Mouse (Mus musculus) limb, embryonic 12.5 days (tissue): ENCODE results near the gene Chrna10. TPM values are rescaled to one million over a fixed set of nuclear protein-coding genes. Genes with fewer than 3 reads are reported as not detected.

Experiments
- ATAC-seq: fragments of 200-750 bp; cut with Nextera tagmentation; 2 replicates; pipeline ENCODE4 v1.8.0; 2017; ENCODE audit warnings: low read depth, moderate TSS enrichment; ENCODE audit not compliant: insufficient number of reproducible peaks, insufficient read depth, low FRiP score, low TSS enrichment
- H3K27ac ChIP-seq: fragments of 300-500 bp; sonication (generic); 2 replicates; pipeline ENCODE4 v1.5.1; 2016; ENCODE audit warnings: mild to moderate bottlenecking, moderate library complexity
- H3K27me3 ChIP-seq: fragments of 300-500 bp; sonication (generic); 2 replicates; pipeline ENCODE4 v1.6.1; 2016; ENCODE audit warnings: mild to moderate bottlenecking, moderate library complexity
- H3K36me3 ChIP-seq: fragments of 300-500 bp; sonication (generic); 2 replicates; pipeline ENCODE4 v1.6.1; 2016; ENCODE audit warnings: mild to moderate bottlenecking, moderate library complexity
- H3K4me1 ChIP-seq: fragments of 300-500 bp; sonication (generic); replicated peaks from 2 replicates; pipeline ENCODE4 v1.6.1; 2016
- H3K4me2 ChIP-seq: fragments of 300-500 bp; sonication (generic); 2 replicates; pipeline ENCODE4 v1.6.1; 2016; ENCODE audit warnings: mild to moderate bottlenecking, moderate library complexity
- H3K4me3 ChIP-seq: fragments of 300-500 bp; sonication (generic); replicated peaks from 2 replicates; pipeline ENCODE4 v1.5.1; 2016; ENCODE audit warnings: mild to moderate bottlenecking
- H3K9ac ChIP-seq: fragments of 300-500 bp; sonication (generic); replicated peaks from 2 replicates; pipeline ENCODE4 v1.6.1; 2016; ENCODE audit warnings: mild to moderate bottlenecking, moderate library complexity
- H3K9me3 ChIP-seq: fragments of 300-500 bp; sonication (generic); 2 replicates; pipeline ENCODE4 v1.6.1; 2016; ENCODE audit warnings: mild to moderate bottlenecking, moderate library complexity
- WGBS: fragments of 180-500 bp; shearing (Covaris S2); methylation state at CpG from one replicate; pipeline ENCODE4 v1.1.7; 2016; 5-methylcytosine and 5-hydroxymethylcytosine counted together
- polyA plus RNA-seq: library from polyadenylated mRNA; unstranded; fragments of >200 nt; fragmentation: Nextera tagmentation; extraction: Ambion mirVana; gene quantifications from 2 replicates; pipeline ENCODE4 v1.2.1, GENCODE M21; 2016

Chrna10 gene
- polyA plus RNA-seq, result not detected in 2 replicates

DNA sequence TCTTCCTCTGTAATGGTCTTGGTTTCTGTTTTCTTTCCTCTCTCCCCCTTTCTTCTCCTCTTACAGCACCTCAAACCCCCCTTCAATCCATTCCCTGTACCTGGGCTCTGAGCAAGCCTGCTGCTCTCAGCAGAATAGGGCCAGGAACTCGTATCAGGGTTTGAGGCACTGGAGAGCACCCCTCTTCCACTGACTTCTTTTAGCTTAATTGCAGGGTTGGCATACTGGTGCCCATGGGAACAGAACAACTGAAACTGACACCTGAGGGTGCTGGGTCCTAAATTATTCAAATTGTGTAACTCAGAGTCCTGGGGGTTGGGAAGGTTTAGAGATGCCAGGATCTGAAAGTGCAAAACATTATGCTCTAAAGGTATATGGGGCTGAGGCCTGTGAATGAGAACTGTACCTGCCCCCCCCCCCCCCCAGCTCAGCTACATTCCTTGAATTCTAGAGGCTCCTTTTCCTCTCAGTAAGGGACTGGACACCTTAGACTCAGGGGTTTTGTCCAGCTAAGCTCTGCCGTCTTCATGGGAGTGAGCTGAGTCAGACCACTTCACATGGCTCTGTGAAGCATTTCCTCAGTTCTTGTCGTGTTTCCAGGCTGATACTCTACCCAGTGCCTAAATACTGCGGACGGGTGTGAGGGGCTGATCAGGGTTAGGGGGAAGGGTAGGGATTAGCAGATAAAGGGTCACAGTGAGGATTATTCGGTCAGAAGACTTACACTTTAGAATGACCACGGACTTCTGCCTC, at the start of gene Chrna10:
Gene Chrna10, minus strand, starts transcription at position 250 of the 753 bp plus-strand sequence.
- H3K4me2 ChIP-seq, result no peak within 1 kb of the TSS
- no peak within 1 kb of the TSS for H3K9ac ChIP-seq
- no peak within 1 kb of the TSS for H3K4me3 ChIP-seq
- H3K36me3 ChIP-seq, result peaks cover 37% of the 10 kb centered on the region
- H3K27me3 ChIP-seq, result no peaks in the 10 kb centered on the region
- no peaks in the 10 kb centered on the region for H3K9me3 ChIP-seq
- no peaks in the 10 kb centered on the region for H3K4me1 ChIP-seq
- H3K27ac ChIP-seq, result no peak within 1 kb of the TSS
- ATAC-seq, result no peak
- WGBS, result 49% methylated on average over 7 of the region's 7 CpGs

- Histone ChIP-seq H3K4me3 (no peak overlapping the region), H3K27me3 (no peaks in the 10 kb centered on the region), H3K9ac (no peak overlapping the region), H3K9me3 (no peaks in the 10 kb centered on the region), H3K4me1 (no peaks in the 10 kb centered on the region), H3K4me2 (no peak overlapping the region), H3K27ac (no peak overlapping the region), H3K36me3 (peaks cover 87% of the 10 kb centered on the region)
- ATAC-seq, result no peak
- WGBS, result 95% methylated on average over 5 of the region's 5 CpGs
These were observed 37.1 kb upstream of the Chrna10 start for GRCm38 (mm10) chr7:102153691-102154090.

- no peak overlapping the region for H3K9ac ChIP-seq
- no peak overlapping the region for H3K4me3 ChIP-seq
- no peaks in the 10 kb centered on the region for H3K9me3 ChIP-seq
- H3K4me2 ChIP-seq, result no peak overlapping the region
- ATAC-seq, result no peak
- H3K4me1 ChIP-seq, result no peaks in the 10 kb centered on the region
- 95% methylated on average over 5 of the region's 5 CpGs for WGBS
- H3K27ac ChIP-seq, result no peak overlapping the region
- no peaks in the 10 kb centered on the region for H3K27me3 ChIP-seq
- H3K36me3 ChIP-seq, result peaks cover 82% of the 10 kb centered on the region
These were observed 21.3 kb upstream of the Chrna10 start for GRCm38 (mm10) chr7:102137898-102138297.

DNA sequence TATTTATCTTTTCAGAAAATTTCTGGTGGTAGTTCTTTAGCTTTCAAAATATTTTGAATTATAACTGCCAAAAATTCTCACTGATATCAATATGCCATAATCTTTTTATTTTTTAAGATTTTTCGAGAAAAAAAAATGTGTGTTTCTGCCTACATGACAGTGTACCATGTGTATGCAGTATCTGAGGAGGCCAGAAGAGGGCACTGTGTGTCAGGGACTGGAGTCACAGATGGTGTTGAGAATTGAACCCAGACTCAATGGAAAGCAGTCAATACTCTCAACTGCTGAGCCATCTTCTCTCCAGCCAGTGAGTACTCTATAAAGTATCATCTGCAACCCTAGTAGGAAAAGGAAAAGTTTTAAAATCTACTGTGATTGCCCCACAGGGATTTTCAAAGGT, 20.8 kb upstream of the Chrna10 start:
- peaks cover 86% of the 10 kb centered on the region for H3K36me3 ChIP-seq
- H3K27ac ChIP-seq, result no peak overlapping the region
- H3K4me1 ChIP-seq, result no peaks in the 10 kb centered on the region
- no peak overlapping the region for H3K4me2 ChIP-seq
- ATAC-seq, result no peak
- H3K4me3 ChIP-seq, result no peak overlapping the region
- no peaks in the 10 kb centered on the region for H3K9me3 ChIP-seq
- no peak overlapping the region for H3K9ac ChIP-seq
- H3K27me3 ChIP-seq, result no peaks in the 10 kb centered on the region
- 80% methylated on average over 1 of the region's 1 CpGs for WGBS

GRCm38 (mm10) chr7:102132395-102132794, 15.8 kb upstream of the Chrna10 start:
- no peak overlapping the region for H3K27ac ChIP-seq
- no peak overlapping the region for H3K4me2 ChIP-seq
- no peaks in the 10 kb centered on the region for H3K27me3 ChIP-seq
- no peak for ATAC-seq
- H3K9me3 ChIP-seq, result no peaks in the 10 kb centered on the region
- H3K4me3 ChIP-seq, result no peak overlapping the region
- no peaks in the 10 kb centered on the region for H3K4me1 ChIP-seq
- WGBS, result 92% methylated on average over 4 of the region's 4 CpGs
- peaks cover 86% of the 10 kb centered on the region for H3K36me3 ChIP-seq
- no peak overlapping the region for H3K9ac ChIP-seq

DNA sequence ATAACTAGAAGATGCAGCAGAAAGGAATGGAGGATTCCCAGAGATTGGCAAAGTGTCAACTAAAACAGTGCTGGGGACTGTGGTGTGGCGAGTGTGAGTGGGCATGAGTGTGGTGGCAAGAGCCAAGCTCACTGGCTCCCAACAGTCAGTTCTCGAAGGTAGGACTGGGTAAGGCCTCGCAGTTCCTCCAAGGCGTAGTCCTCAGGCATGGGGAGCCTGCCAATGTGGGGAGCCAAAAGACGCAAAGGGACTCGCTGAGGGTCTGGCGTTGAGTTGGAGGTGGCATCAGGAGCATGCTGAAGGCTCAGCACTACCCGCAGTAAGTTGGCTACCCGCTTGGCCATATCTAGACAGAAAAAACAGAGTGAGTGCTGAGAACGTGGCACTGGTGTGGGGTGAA, 3.7 kb upstream of the Chrna10 start:
- Histone ChIP-seq H3K4me1 (no peaks in the 10 kb centered on the region), H3K27me3 (no peaks in the 10 kb centered on the region), H3K9ac (no peak overlapping the region), H3K4me3 (no peak overlapping the region), H3K4me2 (no peak overlapping the region), H3K36me3 (peaks cover 73% of the 10 kb centered on the region), H3K27ac (no peak overlapping the region), H3K9me3 (no peaks in the 10 kb centered on the region)
- no peak for ATAC-seq
- WGBS, result 97% methylated on average over 10 of the region's 10 CpGs

DNA sequence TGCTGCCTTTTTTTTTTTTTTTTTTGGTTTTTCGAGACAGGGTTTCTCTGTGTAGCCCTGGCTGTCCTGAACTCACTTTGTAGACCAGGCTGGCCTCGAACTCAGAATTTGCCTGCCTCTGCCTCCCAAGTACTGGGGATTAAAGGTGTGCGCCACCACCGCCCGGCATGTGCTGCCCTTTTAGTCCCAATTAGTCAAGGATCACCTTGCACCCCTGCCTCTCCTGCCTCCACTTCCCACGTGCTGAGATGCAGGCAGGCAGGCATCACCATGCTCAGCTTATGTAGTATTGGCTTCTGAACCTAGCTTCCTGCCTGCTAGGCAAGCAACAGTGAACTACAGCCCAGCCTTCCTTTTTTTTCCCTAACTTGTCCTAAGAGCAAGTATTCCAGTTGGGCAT, 754 bp upstream of the Chrna10 start:
- no peak overlapping the region for H3K27ac ChIP-seq
- WGBS, result 77% methylated on average over 6 of the region's 6 CpGs
- H3K36me3 ChIP-seq, result peaks cover 43% of the 10 kb centered on the region
- no peak overlapping the region for H3K4me2 ChIP-seq
- no peaks in the 10 kb centered on the region for H3K4me1 ChIP-seq
- ATAC-seq, result no peak
- H3K4me3 ChIP-seq, result no peak overlapping the region
- H3K9me3 ChIP-seq, result no peaks in the 10 kb centered on the region
- no peak overlapping the region for H3K9ac ChIP-seq
- H3K27me3 ChIP-seq, result no peaks in the 10 kb centered on the region

GRCm38 (mm10) chr7:102113151-102113729, 3.4 kb downstream of the Chrna10 start:
- Histone ChIP-seq H3K9me3 (no peaks in the 10 kb centered on the region), H3K9ac (no peak overlapping the region), H3K4me2 (no peak overlapping the region), H3K27me3 (no peaks in the 10 kb centered on the region), H3K4me1 (no peaks in the 10 kb centered on the region), H3K36me3 (peaks cover 4% of the 10 kb centered on the region; the same call in 1 of the 2 replicates), H3K27ac (no peak overlapping the region), H3K4me3 (no peak overlapping the region)
- ATAC-seq, result no peak
- WGBS, result 81% methylated on average over 45 of the region's 45 CpGs

GRCm38 (mm10) chr7:102109746-102110145, 6.9 kb downstream of the Chrna10 start:
- H3K4me2 ChIP-seq, result no peak overlapping the region
- peaks cover 10% of the 10 kb centered on the region for H3K4me1 ChIP-seq
- H3K36me3 ChIP-seq, result no peaks in the 10 kb centered on the region
- ATAC-seq, result no peak
- 88% methylated on average over 4 of the region's 4 CpGs for WGBS
- H3K9me3 ChIP-seq, result no peaks in the 10 kb centered on the region
- H3K27ac ChIP-seq, result no peak overlapping the region
- H3K27me3 ChIP-seq, result peaks cover 15% of the 10 kb centered on the region
- H3K4me3 ChIP-seq, result no peak overlapping the region
- H3K9ac ChIP-seq, result no peak overlapping the region

DNA sequence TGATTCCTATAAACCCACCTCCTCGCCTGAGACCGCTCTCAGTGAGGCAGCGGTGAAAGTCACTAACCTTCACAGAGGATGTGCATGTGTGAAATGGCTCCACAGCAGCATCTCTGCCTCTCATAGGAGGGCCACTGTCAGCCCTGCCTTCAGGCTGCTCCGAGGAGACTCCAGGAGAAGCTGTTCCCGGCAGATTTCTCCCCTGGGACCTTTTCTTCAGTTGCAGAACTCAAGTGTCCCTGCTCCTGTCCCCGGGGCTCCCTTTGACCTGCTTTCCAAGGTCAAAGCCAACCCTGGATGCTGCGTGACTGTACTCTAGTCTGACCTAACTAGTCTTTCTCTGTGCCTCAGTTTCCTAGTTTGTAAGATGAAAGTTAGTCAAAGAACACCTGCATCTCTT, 7.5 kb downstream of the Chrna10 start, which contains the start of gene Art5:
Gene Art5, minus strand, starts transcription at position 319 of the 400 bp plus-strand sequence.
- Histone ChIP-seq H3K4me3 (no peak within 1 kb of the TSS), H3K4me2 (no peak within 1 kb of the TSS), H3K27ac (no peak within 1 kb of the TSS), H3K4me1 (peaks cover 10% of the 10 kb centered on the region), H3K27me3 (peaks cover 15% of the 10 kb centered on the region), H3K9me3 (no peaks in the 10 kb centered on the region), H3K36me3 (no peaks in the 10 kb centered on the region), H3K9ac (no peak within 1 kb of the TSS)
- WGBS, result 77% methylated on average over 7 of the region's 7 CpGs
- ATAC-seq, result no peak

DNA sequence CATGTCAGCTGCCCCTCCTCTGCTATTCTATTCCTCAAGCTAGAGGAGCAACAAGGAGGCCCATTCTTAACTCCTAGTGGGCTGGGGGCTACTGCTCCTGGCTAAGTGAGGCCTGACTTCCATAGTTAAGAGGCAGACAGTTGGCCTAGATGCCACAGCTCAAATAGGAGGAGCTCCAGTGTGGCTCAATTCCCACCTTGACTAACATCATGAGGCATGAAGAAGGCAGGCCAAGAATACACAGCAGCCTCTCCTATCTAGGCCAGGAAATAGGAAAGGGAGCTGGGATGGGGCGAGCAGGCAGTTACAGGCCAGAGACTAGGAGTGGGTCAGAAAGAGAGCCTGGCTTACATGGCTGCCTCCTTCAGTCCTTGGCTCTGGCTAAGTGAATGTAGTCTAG, 8.4 kb downstream of the Chrna10 start:
- Histone ChIP-seq H3K4me1 (peaks cover 10% of the 10 kb centered on the region), H3K27me3 (peaks cover 15% of the 10 kb centered on the region), H3K4me2 (no peak overlapping the region), H3K27ac (no peak overlapping the region), H3K9ac (no peak overlapping the region), H3K4me3 (no peak overlapping the region), H3K9me3 (no peaks in the 10 kb centered on the region), H3K36me3 (no peaks in the 10 kb centered on the region)
- no peak for ATAC-seq
- 77% methylated on average over 1 of the region's 1 CpGs for WGBS
